Mouse (Mus musculus): ENCODE results near the gene Exosc10.

GRCm38 (mm10) chr4:148612557-148612956, 54.3 kb downstream of the Exosc10 start:
- TF ChIP-seq POLR2A (IDR thresholded peaks at IDR 0.05; ENCODE audit: low read depth, low read length) (no peak), CTCF (IDR thresholded peaks at IDR 0.05; ENCODE audit: extremely low read depth, insufficient read length, insufficient replicate concordance, low read depth, low read length) (no peak)
